Mouse (Mus musculus) MEL (cell line): ENCODE data around the gene Frmd6. TPM values are rescaled to one million over a fixed set of nuclear protein-coding genes. Genes with fewer than 3 reads are reported as not detected.

Experiments used
- DNase-seq: peaks from one replicate; pipeline ENCODE4 v3.0.0; 2011; ENCODE audit warnings: low read depth, low spot score
- H3K27ac ChIP-seq: 2 replicates; pipeline ENCODE4 v1.5.1; 2012; ENCODE audit warnings: low read depth, mild to moderate bottlenecking, control low read depth, low read length, moderate library complexity; ENCODE audit not compliant: control insufficient read depth
- H3K27me3 ChIP-seq, 2 experiments: fragments of 150-350 bp in 1 of 2; sonication (generic) in 1 of 2; 2 replicates each; pipeline ENCODE4 v1.6.1; 2012; ENCODE audit warnings: low read length in 2 of 2, mild to moderate bottlenecking in 2 of 2, improper control_type of control experiment in 1 of 2, moderate library complexity in 1 of 2; ENCODE audit not compliant: insufficient read depth in 2 of 2, control insufficient read depth in 1 of 2
- H3K36me3 ChIP-seq, 2 experiments: 2 replicates each; pipeline ENCODE4 v1.6.1; 2012 to 2014; ENCODE audit warnings: low read length in 2 of 2, improper control_type of control experiment in 1 of 2, inconsistent platforms in 1 of 2, mild to moderate bottlenecking in 1 of 2; ENCODE audit not compliant: insufficient read depth in 2 of 2, control insufficient read depth in 1 of 2
- H3K4me1 ChIP-seq, 2 experiments: fragments of 150-350 bp in 1 of 2; sonication (generic) in 1 of 2; 2 replicates each; pipeline ENCODE4 v1.6.1; 2012; ENCODE audit warnings: low read length in 2 of 2, improper control_type of control experiment in 1 of 2, mild to moderate bottlenecking in 1 of 2; ENCODE audit not compliant: insufficient read depth in 2 of 2, control insufficient read depth in 1 of 2
- H3K4me3 ChIP-seq, 2 experiments: fragments of 150-350 bp in 1 of 2; sonication (generic) in 1 of 2; 2 replicates each; pipeline ENCODE4 v1.5.1; 2012; ENCODE audit warnings: low read depth in 2 of 2, low read length in 2 of 2, mild to moderate bottlenecking in 2 of 2, moderate library complexity in 2 of 2, control low read depth in 1 of 2, improper control_type of control experiment in 1 of 2; ENCODE audit not compliant: control insufficient read depth in 1 of 2, insufficient read depth in 1 of 2
- H3K79me2 ChIP-seq: 2 replicates; pipeline ENCODE4 v1.6.1; 2012; ENCODE audit warnings: mild to moderate bottlenecking, low read length, moderate library complexity; ENCODE audit not compliant: control insufficient read depth, poor library complexity, insufficient read depth
- H3K9ac ChIP-seq: 2 replicates; pipeline ENCODE4 v1.6.1; 2012; ENCODE audit warnings: low read depth, mild to moderate bottlenecking, control low read depth, low read length, moderate library complexity; ENCODE audit not compliant: control insufficient read depth, poor library complexity, severe bottlenecking
- H3K9me3 ChIP-seq: fragments of 150-350 bp; sonication (generic); replicated peaks from 2 replicates; pipeline ENCODE4 v1.6.1; 2012; ENCODE audit warnings: mild to moderate bottlenecking, low read length, improper control_type of control experiment, moderate library complexity; ENCODE audit not compliant: insufficient read depth
- BHLHE40 ChIP-seq: IDR thresholded peaks from 2 replicates; pipeline ENCODE4 v1.6.1; 2012; ENCODE audit warnings: low read depth, mild to moderate bottlenecking, inconsistent platforms, low read length, improper control_type of control experiment, borderline replicate concordance
- CHD1 ChIP-seq: IDR thresholded peaks from 2 replicates; pipeline ENCODE4 v1.6.1; 2012; ENCODE audit warnings: low read depth, mild to moderate bottlenecking, inconsistent platforms, low read length, improper control_type of control experiment
- ELF1 ChIP-seq: IDR thresholded peaks from 2 replicates; pipeline ENCODE4 v1.6.1; 2014; ENCODE audit warnings: low read depth, mild to moderate bottlenecking, inconsistent platforms, low read length, improper control_type of control experiment, moderate library complexity
- EP300 ChIP-seq, 2 experiments: IDR thresholded peaks; 2 replicates each; pipeline ENCODE4 v1.6.1; 2011; ENCODE audit warnings: improper control_type of control experiment in 2 of 2, low read length in 2 of 2, low read depth in 1 of 2, mild to moderate bottlenecking in 1 of 2
- MAFK ChIP-seq: IDR thresholded peaks from 2 replicates; pipeline ENCODE4 v1.6.1; 2011; ENCODE audit warnings: low read depth, mild to moderate bottlenecking, low read length, improper control_type of control experiment, borderline replicate concordance
- MAX ChIP-seq: IDR thresholded peaks from 2 replicates; pipeline ENCODE4 v1.6.1; 2011; ENCODE audit warnings: low read length, improper control_type of control experiment
- MEF2A ChIP-seq: IDR thresholded peaks from 2 replicates; pipeline ENCODE4 v1.6.1; 2014; ENCODE audit warnings: low read depth, mild to moderate bottlenecking, inconsistent platforms, low read length, improper control_type of control experiment; ENCODE audit not compliant: poor library complexity, insufficient replicate concordance, severe bottlenecking; ENCODE audit errors: extremely low read depth
- MXI1 ChIP-seq: IDR thresholded peaks from 2 replicates; pipeline ENCODE4 v1.6.1; 2011; ENCODE audit warnings: mild to moderate bottlenecking, low read depth, low read length, improper control_type of control experiment
- NELFE ChIP-seq: IDR thresholded peaks from 2 replicates; pipeline ENCODE4 v1.6.1; 2011; ENCODE audit warnings: low read depth, low read length, improper control_type of control experiment
- NRF1 ChIP-seq: IDR thresholded peaks from 2 replicates; pipeline ENCODE4 v1.6.1; 2014; ENCODE audit warnings: low read depth, mild to moderate bottlenecking, inconsistent platforms, low read length, improper control_type of control experiment, moderate library complexity; ENCODE audit not compliant: poor library complexity, insufficient read depth, severe bottlenecking
- POLR2AphosphoS2 ChIP-seq: IDR thresholded peaks from 2 replicates; pipeline ENCODE4 v1.6.1; 2011; ENCODE audit warnings: low read length, improper control_type of control experiment
- SIN3A ChIP-seq: IDR thresholded peaks from 2 replicates; pipeline ENCODE4 v1.6.1; 2012; ENCODE audit warnings: low read length, improper control_type of control experiment, inconsistent platforms
- TBP ChIP-seq: IDR thresholded peaks from 2 replicates; pipeline ENCODE4 v1.8.0; 2011; ENCODE audit warnings: low read depth, low read length, improper control_type of control experiment
- TCF12 ChIP-seq: IDR thresholded peaks from 2 replicates; pipeline ENCODE4 v1.6.1; 2014; ENCODE audit warnings: low read depth, mild to moderate bottlenecking, inconsistent platforms, low read length, improper control_type of control experiment, moderate library complexity
- UBTF ChIP-seq: IDR thresholded peaks from 2 replicates; pipeline ENCODE4 v1.6.1; 2012; ENCODE audit warnings: low read depth, mild to moderate bottlenecking, inconsistent platforms, low read length, improper control_type of control experiment, moderate library complexity, borderline replicate concordance; ENCODE audit not compliant: insufficient read depth
- USF2 ChIP-seq, 2 experiments: IDR thresholded peaks; 2 replicates each; pipeline ENCODE4 v1.6.1; 2011 to 2012; ENCODE audit warnings: improper control_type of control experiment in 2 of 2, low read length in 2 of 2, borderline replicate concordance in 1 of 2, inconsistent platforms in 1 of 2, low read depth in 1 of 2, mild to moderate bottlenecking in 1 of 2; ENCODE audit not compliant: insufficient read depth in 1 of 2
- ZC3H11A ChIP-seq: IDR thresholded peaks from 2 replicates; pipeline ENCODE4 v1.6.1; 2012; ENCODE audit warnings: low read depth, mild to moderate bottlenecking, inconsistent platforms, low read length, improper control_type of control experiment
- polyA plus RNA-seq, 2 experiments: library from polyadenylated mRNA; stranded (reverse) in 1 of 2; unstranded in 1 of 2; fragments of >175 nt in 1 of 2; fragments of >200 nt in 1 of 2; gene quantifications; 2 replicates each; pipeline versions ENCODE4 v1.2.1 to v1.2.4; 2012; ENCODE audit warnings: low replicate concordance in 2 of 2, low read depth in 1 of 2; ENCODE audit not compliant: insufficient read length in 2 of 2, insufficient read depth in 1 of 2, missing spikeins in 1 of 2
- total RNA-seq: library from RNA; depleted of rRNA; stranded (reverse); fragments of 300-350 nt; gene quantifications from 2 replicates; pipeline ENCODE4 v1.2.3, GENCODE M21; 2012

The Frmd6 gene
- total and polyA plus RNA-seq, 3 experiments = 3.7 to 5.0 TPM; not detected in 1

DNA sequence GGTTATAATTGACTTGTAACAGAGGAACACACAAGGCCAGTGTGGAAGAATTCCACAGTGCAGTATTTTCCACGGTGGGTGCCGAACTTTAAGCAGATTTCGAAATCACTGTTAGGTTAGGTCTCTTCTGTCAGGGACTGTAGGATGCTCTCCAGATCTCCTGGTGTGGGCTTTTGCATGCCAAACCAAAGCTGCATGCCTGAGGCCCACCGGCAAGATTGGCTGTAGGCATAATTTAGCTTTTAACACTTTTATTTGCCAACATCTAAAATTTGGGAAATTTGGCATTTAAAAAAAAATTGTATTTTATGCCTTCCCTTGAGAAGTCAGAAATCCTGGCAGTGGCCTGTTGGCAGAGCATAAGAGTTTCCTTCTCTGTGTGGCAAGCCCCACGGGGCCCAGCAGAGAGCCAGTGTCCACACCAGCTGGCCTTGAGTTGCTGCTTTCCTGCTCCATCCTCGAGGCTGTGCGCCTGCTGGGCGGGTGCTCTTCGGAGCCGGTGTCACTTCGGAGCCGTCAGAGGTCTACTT lies 12.5 kb downstream of the Frmd6 start:
- Histone ChIP-seq H3K9ac (no peak overlapping the region), H3K36me3 (peaks cover 0 to 4% of the 10 kb centered on the region in 2 experiments; a peak in 2 of 4 replicates), H3K79me2 (no peaks in the 10 kb centered on the region), H3K4me1 (peaks cover under 1 to 4% of the 10 kb centered on the region in 2 experiments; a peak in 3 of 4 replicates), H3K4me3 (no peak overlapping the region), H3K27me3 (no peaks in the 10 kb centered on the region), H3K9me3 (no peaks in the 10 kb centered on the region), H3K27ac (no peak overlapping the region)
- no peak for DNase-seq
- TF ChIP-seq BHLHE40 = no peak
- no peak for TF ChIP-seq CHD1
- no peak for TF ChIP-seq USF2 (IDR thresholded peaks at IDR 0.05; ENCODE audit: borderline replicate concordance in 1 of 2, insufficient read depth in 1 of 2, low read depth in 1 of 2, low read length in 2 of 2)
- no peak for TF ChIP-seq MAX
- no peak for TF ChIP-seq NELFE
- TF ChIP-seq ELF1 = no peak
- TF ChIP-seq TCF12 = no peak
- no peak for TF ChIP-seq MEF2A
- TF ChIP-seq NRF1 = no peak
- TF ChIP-seq POLR2AphosphoS2 = no peak
- no peak for TF ChIP-seq EP300 (IDR thresholded peaks at IDR 0.05; ENCODE audit: low read depth in 1 of 2, low read length in 2 of 2)
- no peak for TF ChIP-seq TBP
- TF ChIP-seq MAFK = no peak
- TF ChIP-seq MXI1 = no peak
- no peak for TF ChIP-seq ZC3H11A
- no peak for TF ChIP-seq UBTF

DNA sequence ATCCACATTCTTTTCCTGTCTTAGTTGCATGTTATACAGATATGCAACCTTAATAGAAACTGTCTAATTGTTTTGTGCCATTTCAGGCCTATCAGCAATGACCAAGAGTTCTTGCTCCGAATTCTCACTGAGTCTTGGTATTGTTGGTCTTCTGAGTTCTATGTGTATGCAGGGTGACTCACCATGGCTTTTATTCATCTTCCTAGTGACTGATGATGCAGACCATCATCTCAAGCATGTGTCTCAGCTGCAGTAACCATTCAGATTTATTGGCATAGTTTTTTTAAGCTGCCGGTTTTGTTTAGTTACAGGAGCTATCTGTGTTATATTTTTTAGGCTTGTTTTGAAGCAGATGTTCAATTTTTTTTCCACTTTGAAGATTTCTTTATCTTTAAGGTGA lies 20.1 kb downstream of the Frmd6 start:
- H3K4me1 ChIP-seq = no peaks in the 10 kb centered on the region
- H3K27ac ChIP-seq = no peak overlapping the region
- no peaks in the 10 kb centered on the region for H3K27me3 ChIP-seq
- H3K9ac ChIP-seq = no peak overlapping the region
- no peak for DNase-seq
- no peak overlapping the region for H3K4me3 ChIP-seq
- no peaks in the 10 kb centered on the region for H3K9me3 ChIP-seq
- H3K79me2 ChIP-seq = no peaks in the 10 kb centered on the region
- H3K36me3 ChIP-seq = no peaks in the 10 kb centered on the region
- no peak for TF ChIP-seq SIN3A
- TF ChIP-seq, all 39 proteins: peak for 0
